Comparison of ENCODE assay signal across 8 mouse cellular contexts in genomic region chr10:61383021-61383714, GRCm38 (mm10). TPM values are rescaled to one million over a fixed set of nuclear protein-coding genes. Genes with fewer than 3 reads are reported as not detected.
DNase-seq lines count a peak whose midpoint lies in the region; ATAC-seq and TF ChIP-seq lines count a peak whose summit lies in the region.

Gene Pald1, minus strand, starts transcription at chr10:61383530.

- no peak for TF ChIP-seq CTCF in thymus, adult 2 months (IDR thresholded peaks at IDR 0.05; ENCODE audit: borderline replicate concordance, control insufficient read depth, extremely low read depth, insufficient read depth, low read length, poor library complexity)
- TF ChIP-seq CTCF in gastrocnemius, adult 2 months (IDR thresholded peaks at IDR 0.05), result no peak
- TF ChIP-seq CTCF in hindbrain, postnatal 0 days (IDR thresholded peaks at IDR 0.05; ENCODE audit: low read depth), result no peak

- H3K4me3 ChIP-seq in thymus, adult 2 months (ENCODE audit: control insufficient read depth, insufficient read depth, low read length), result peak within 1 kb of the TSS; percentile 35
- peak within 1 kb of the TSS; percentile 89 for H3K4me3 ChIP-seq in gastrocnemius, adult 2 months
- peak within 1 kb of the TSS; percentile 72 for H3K4me3 ChIP-seq in hindbrain, postnatal 0 days (ENCODE audit: low read length)

- H3K27ac ChIP-seq in thymus, adult 2 months (ENCODE audit: control insufficient read depth, insufficient read depth, low read length), result no peak within 1 kb of the TSS
- peak within 1 kb of the TSS; percentile 91 for H3K27ac ChIP-seq in gastrocnemius, adult 2 months
- H3K27ac ChIP-seq in hindbrain, postnatal 0 days, result peak within 1 kb of the TSS; percentile 75

- peaks cover 11% of the 10 kb centered on the region; the same call in 1 of the 2 replicates for H3K27me3 ChIP-seq in thymus, adult 2 months (ENCODE audit: control insufficient read depth, insufficient read depth, low read length)
- no peaks in the 10 kb centered on the region for H3K27me3 ChIP-seq in hindbrain, postnatal 0 days (ENCODE audit: insufficient read depth, low read length)

- DNase-seq in thymus, adult 2 months, result no peak
- DNase-seq in thymus, postnatal 10 days (ENCODE audit: low spot score in 2 of 2), result no peak
- DNase-seq in cerebellum, postnatal 36 days, result peak; percentile 43 to 67
- peak; percentile 85 for DNase-seq in gastrocnemius, adult 2 months
- peak; percentile 85 for DNase-seq in hindbrain, postnatal 0 days (ENCODE audit: low spot score)
- peak in 1 of 2 experiments; percentile 60 for DNase-seq in left cerebral cortex, adult 8-10 months (ENCODE audit: low spot score in 2 of 2)
- DNase-seq in right cerebral cortex, postnatal 36 days (ENCODE audit: low spot score in 2 of 2), result peak; percentile 21 to 42

- ATAC-seq in hindbrain, postnatal 0 days, result peak; percentile 88
- ATAC-seq in megakaryocyte, adult 5-6 weeks (ENCODE audit: poor library complexity, severe bottlenecking), result peak; percentile 20

- peak within 1 kb of the TSS; percentile 90 for H3K4me2 ChIP-seq in hindbrain, postnatal 0 days (ENCODE audit: low read depth, low read length)

- H3K9ac ChIP-seq in hindbrain, postnatal 0 days (replicated peaks; ENCODE audit: low read length), result peak within 1 kb of the TSS; percentile 71

- WGBS in thymus, adult 2 months, result 1% methylated on average over 58 of the region's 60 CpGs
- 1% methylated on average over 58 of the region's 60 CpGs for WGBS in hindbrain, postnatal 0 days

- no peaks in the 10 kb centered on the region for H3K9me3 ChIP-seq in hindbrain, postnatal 0 days (ENCODE audit: low read length)

- intact Hi-C loops in gastrocnemius, adult 2 months (cut with DNase I), result loop anchor here (5.0 kb wide), 1 partner anchor 41 kb away; no protein-coding TSS in a partner anchor

- H3K4me1 ChIP-seq in thymus, adult 2 months (replicated peaks; ENCODE audit: control insufficient read depth, insufficient read depth, low read length), result no peaks in the 10 kb centered on the region; the same call in 1 of the 2 replicates
- H3K4me1 ChIP-seq in hindbrain, postnatal 0 days (ENCODE audit: insufficient read depth, low read length), result peaks cover 22% of the 10 kb centered on the region

- no peak for TF ChIP-seq POLR2A in thymus, adult 2 months (IDR thresholded peaks at IDR 0.05; ENCODE audit: control insufficient read depth, extremely low read depth, insufficient read depth, low read length, poor library complexity)

- H3K36me3 ChIP-seq in thymus, adult 2 months (ENCODE audit: control insufficient read depth, insufficient read depth, low read length), result no peaks in the 10 kb centered on the region
- no peaks in the 10 kb centered on the region for H3K36me3 ChIP-seq in hindbrain, postnatal 0 days (ENCODE audit: insufficient read depth, low read length)

RNA-seq across cellular contexts. Expression of gene Pald1, which starts in this region (rescaled TPM):
- 5.7 and 6.8 TPM in 2 replicates for polyA plus RNA-seq in thymus, adult 2 months (2012; rRNA removed)
- total RNA-seq in gastrocnemius, adult 2 months (2021), result 1 to 10 TPM; 4.0 to 7.2 TPM
- 34.3 and 36.0 TPM in 2 replicates for total RNA-seq in hindbrain, postnatal 0 days (2014; rRNA removed)
- 21.7 TPM in 2 replicates for polyA plus RNA-seq in hindbrain, postnatal 0 days (2015; fragmentation: Nextera tagmentation; extraction: Ambion mirVana)
- 10 to 100 TPM; 10.6 to 15.2 (median 13.0) TPM for total RNA-seq in left cerebral cortex, adult 8-10 months (2022)
- 0.16 TPM in 1 of 2 replicates, not detected in the other for total RNA-seq in megakaryocyte, adult 5-6 weeks (2015)
- total RNA-seq in megakaryocyte, adult 5-6 weeks (2017), result 0.77 and 2.1 TPM in 2 replicates

Comparison
In these comparisons a context has a peak if more than half of its experiments do, and no peak if none do; other contexts are left out.
1. DNase-seq: peak in cerebellum, postnatal 36 days (2 of 2), gastrocnemius, adult 2 months (single experiment), hindbrain, postnatal 0 days (single experiment) and right cerebral cortex, postnatal 36 days (2 of 2); none in thymus, adult 2 months (single experiment) and thymus, postnatal 10 days (0 of 2).
2. H3K4me3 ChIP-seq: peak in every context shown above with its lines; median percentile 89 in gastrocnemius, adult 2 months; 72 in hindbrain, postnatal 0 days; 35 in thymus, adult 2 months.